Mouse (Mus musculus): ENCODE results near the gene Atg9b.
A peak's percentile ranks its signal among the peaks of the same experiment; 100 is the strongest.

The Atg9b gene

DNA sequence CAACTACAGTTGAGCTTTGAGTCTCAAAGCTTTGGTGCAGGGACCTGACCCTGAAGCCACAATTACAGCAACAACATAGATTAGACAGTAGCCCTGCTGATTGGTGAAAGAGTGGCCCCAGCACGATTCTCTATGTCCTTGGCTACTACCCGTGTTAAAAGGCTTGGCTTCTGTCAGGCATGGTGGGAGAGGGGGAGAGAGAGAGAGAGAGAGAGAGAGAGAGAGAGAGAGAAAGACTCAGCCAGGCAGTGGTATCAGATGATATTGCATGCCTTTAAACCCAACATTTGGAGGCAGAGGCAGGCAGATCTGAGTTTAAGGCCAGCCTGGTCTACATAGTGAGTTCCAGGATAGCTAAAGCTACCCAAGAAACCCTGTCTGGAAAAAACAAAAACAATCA, 10.0 kb downstream of the Atg9b start:
- no peak for DNase-seq (ENCODE audit: low spot score in 2 of 2)

DNA sequence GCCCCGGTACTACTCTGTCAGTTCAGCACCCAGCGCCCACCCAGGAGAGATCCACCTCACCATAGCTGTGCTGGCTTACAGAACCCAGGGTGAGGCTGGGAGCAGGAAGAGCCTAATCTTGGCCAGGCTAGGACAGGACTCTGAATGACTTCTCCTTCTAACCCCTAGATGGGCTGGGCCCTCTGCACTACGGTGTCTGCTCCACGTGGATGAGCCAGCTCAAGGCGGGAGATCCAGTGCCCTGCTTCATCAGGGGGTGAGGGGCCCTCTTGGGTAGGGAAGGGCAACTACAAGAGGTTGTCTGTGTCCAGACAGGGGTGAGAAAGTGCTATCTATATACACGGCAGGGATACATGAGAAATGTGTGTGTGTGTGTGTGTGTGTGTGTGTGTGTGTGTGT, 10.5 kb downstream of the Atg9b start:
- no peak for DNase-seq (ENCODE audit: low spot score in 2 of 2)

DNA sequence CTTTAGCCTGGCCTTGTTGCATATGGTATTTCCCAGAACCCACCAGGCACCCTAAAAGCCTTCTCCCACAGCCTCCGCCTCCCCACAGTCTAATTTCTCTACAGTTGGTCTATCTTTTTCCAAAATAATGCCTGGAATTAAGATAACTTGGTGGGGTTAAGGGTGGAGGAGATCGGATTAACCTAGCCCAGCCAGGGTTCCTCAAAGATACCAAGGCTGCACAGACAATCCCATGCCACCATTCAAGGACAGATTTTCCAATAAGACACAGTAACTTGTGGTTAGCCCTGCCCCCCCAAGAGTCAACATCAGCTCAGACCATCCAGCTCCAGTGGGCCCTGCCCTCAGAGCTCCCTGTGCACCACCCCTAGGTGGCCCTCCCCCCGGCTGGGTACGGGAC, 11.4 kb downstream of the Atg9b start:
- no peak for DNase-seq (ENCODE audit: low spot score in 2 of 2)

DNA sequence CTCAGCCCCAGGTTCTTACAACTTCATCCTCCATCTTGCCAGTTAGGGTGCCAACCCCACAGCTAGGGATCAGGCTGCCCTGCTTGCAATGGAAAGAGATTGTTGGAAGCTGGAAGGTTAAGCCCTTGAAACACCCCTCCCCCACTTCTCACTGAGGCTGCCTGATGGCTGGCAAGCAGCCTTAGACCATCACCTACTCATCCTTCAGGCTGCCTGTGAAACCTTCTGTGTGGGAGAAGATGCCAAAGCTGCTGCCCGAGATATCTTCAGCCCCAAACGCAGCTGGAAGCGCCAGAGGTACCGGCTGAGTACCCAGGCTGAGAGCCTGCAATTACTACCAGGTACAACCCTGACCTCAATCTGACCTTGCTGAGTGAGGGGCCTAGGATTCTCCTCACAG, 12.4 kb downstream of the Atg9b start:
- DNase-seq (ENCODE audit: low spot score in 2 of 2) = no peak

DNA sequence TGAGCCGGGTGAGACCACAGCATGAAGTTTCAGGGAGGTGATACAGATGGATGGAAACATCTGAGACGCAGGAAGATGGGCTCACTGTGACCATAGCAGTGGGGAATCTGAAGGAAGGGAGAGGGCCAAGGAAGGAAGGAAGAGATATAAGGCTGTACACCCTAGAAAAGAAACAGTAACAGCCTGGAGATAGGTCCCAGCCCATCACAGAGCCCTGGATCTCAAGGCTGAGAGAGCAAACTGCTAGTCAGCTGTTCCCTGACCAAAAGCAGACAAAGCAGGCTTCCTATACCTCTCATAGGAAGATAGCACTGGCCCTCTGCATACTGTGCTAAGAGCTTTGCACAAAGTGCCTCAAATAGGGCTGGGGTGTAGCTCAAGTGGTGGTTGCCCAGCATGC, 13.2 kb downstream of the Atg9b start:
- no peak for DNase-seq (ENCODE audit: low spot score in 2 of 2)

DNA sequence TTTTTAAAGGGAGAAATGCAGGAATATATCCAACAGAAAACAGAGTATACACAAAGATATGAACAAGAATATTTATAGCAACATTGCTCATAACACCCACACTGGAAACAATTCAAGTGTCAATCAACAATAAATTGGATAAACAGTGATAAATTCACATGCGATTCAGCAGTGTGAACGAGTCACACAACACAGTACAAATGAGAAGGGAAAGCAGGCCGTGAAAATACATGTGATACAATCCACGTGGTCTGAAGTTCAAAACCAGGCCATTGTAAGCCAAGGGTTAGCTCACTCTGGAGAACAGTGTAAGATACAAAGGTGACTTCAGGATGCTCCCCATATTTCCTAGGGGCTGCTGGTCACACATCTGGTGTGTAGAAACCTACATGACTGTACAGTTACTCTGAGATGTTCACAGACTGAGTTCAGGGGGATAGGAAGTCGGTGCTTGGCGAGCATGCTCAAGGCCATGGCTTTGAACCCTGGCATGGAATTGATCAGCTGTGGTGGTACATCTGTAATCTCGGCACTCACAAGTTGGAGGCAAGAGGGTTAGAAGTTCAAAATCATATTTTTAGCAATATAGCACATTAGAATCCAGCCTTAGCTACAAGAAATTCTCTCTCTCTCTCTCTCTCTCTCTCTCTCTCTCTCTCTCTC, 17.1 kb downstream of the Atg9b start:
- no peak for DNase-seq (ENCODE audit: low spot score in 2 of 2)

DNA sequence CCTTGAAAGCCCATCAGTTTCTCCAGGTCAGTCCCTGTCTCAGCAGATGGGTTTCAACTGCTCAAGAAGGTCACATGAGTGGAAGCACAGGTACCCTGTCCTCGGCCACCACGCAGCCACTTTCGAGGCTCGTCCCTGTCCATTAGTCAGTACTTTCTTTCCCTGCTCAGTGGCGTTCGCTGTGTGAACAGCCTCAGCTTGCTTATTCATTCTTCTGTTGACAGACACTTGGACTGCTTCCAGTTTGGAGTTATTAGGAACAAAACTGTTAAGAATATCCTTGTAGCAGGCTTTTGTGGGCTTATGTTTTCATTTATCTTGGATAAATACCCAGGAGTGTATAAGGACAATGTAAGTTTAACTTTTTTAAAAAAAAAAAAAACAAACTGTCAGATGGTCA, 17.7 kb downstream of the Atg9b start:
- no peak for DNase-seq (ENCODE audit: low spot score in 2 of 2)

DNA sequence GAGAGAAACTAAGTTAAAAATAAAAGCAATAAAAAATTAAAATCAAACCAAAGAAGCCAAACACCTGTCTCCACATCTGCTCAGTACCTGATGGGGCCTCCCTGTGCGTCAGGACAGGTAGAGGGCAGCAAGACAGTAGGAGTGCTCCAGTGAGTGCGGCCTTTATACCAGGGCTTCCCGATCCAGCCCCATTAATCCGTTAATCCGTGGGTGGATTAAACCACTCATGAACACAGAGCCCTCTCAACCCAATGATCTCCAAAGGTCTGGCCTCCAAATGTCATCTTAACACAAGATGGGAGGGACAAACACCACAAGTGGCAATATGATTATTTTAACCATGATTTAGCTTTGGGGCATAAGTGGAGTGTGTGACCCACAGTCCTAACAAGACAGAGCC, 18.1 kb downstream of the Atg9b start:
- no peak for DNase-seq (ENCODE audit: low spot score in 2 of 2)

DNA sequence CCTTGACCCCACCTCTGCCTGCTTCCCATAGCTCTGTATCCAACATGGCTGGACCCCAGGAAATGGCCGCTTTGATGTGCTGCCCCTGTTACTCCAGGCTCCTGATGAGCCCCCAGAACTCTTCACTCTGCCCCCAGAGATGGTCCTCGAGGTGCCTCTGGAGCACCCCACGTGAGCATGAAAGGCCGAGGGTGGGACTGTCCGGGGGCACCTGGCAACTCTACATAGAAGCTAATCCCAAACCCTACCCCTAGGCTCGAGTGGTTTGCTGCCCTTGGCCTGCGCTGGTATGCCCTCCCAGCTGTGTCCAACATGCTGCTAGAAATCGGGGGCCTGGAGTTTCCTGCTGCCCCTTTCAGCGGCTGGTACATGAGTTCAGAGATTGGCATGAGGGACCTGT, 22.2 kb downstream of the Atg9b start:
- no peak for DNase-seq (ENCODE audit: low spot score in 2 of 2)

DNA sequence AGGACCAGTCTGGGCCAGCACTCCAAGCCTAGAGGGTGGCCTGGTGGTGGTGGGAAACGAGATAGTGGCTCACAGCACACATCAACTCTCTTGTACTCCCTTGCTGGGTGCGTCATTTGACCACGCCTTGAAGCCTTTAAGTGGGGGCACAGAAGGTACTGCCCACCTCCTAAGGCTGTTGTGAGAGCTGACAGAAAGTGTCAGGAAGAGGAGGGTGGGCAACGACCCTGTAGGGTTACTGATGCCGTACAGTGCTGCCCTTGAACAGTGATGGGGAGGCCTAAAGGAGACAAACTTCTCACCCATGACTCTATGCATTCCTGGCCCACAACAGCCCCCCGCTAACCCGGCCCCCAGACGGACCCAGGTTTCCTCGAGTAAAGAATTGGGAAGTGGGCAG, 25.5 kb downstream of the Atg9b start:
- DNase-seq (ENCODE audit: low spot score in 2 of 2) = no peak

DNA sequence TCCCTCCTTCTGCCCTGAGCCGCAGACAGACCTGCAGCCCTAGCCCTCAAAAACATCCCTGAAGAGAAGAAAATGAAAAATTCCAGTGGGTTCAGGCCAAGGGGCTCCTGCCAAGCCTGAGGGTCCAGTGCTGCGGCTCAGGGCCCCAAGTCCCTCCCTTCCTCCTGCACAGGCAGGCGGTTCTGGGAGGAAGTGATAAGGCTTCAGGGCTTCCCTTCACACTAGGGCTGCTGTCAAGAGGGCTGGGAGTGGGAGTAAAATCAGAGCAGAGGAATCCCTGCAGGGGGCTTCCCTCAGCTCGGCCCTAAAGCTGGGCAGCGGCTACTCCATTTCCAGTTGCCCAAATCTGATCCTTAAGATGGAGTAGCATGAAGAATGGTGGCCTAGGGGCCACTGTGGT, 26.4 kb downstream of the Atg9b start:
- DNase-seq (ENCODE audit: low spot score in 2 of 2) = no peak

DNA sequence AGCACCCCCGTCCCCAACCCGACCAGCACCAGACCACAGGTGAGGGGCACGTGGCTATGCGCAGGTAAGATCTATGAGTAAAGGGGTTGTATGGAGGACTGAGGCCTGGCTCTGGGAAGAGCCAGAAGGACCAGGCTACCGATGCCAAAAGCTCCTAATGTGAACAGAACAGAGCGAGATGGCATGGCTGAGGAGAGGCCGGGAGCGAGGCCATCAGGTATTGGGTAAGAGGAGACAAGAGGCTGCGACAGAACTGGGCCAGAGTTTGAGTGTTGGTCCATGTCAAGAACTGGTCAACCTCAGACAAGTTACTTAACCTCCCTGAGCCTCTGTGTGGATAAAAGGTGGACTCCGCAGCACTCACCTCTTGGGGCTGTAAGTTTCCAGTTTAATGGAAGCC, 27.0 kb downstream of the Atg9b start:
- DNase-seq (ENCODE audit: low spot score in 2 of 2) = no peak

DNA sequence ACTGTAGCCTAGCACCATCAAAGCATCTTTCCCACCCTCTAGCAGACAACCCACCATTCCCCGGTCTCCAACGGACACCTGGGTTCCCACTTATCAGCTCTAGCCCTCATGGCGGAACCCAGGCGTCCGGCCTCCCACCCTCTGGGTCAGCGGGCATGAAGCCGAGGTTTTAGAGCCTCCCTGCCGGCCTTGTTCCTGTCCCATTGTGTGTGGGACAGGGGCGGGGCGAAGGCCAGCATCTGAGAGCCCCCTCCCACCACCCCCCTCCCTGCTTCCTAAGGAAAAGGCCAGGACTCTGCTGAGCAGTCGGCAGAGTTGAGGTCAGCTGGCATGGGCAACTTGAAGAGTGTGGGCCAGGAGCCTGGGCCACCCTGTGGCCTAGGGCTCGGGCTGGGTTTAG, 27.4 kb downstream of the Atg9b start, which contains the start of gene Nos3:
Nos3 (plus strand) TSS at position 303 of the 400 bp plus-strand sequence.
- DNase-seq (ENCODE audit: low spot score in 2 of 2) = no peak

DNA sequence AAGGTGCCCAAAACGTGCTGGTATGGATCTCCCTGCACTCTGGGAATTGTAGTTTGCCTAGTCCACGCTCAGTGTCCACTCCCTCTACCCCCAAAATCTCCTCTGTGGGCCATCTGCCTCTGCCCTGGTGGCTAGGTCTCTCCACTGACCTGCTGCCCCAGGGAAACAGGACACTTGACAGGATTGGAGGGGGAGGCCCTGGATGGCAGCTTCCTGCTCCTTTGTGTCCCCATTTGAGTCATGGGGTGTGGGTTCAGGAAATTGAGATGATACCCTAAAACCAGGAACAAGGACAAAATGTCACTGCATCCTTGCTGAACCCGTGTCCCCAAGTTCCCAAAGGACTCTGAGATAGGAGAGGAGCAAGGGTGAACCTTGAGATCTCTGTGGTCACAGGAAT, 27.9 kb downstream of the Atg9b start:
- no peak for DNase-seq (ENCODE audit: low spot score in 2 of 2)

DNA sequence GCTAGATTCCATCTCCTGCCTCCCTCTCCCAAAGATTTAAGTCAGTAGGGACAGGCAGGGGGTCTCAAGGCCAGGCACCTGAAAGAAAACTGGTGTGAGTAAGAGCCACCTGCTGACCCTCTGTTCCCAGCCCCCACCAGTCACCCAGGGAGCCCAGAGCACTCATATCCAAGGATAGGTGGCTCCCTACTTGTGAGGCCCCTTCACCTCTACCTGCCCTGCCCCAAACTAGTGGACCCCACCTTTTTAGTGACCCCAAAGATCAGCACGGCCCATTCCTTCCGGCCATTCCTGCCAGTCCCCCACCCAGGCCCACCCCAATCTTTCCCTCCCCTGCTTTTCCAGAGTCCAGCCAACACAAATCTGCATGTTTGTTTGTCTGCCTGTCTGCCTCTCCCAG, 28.5 kb downstream of the Atg9b start:
- DNase-seq (ENCODE audit: low spot score in 2 of 2) = no peak

DNA sequence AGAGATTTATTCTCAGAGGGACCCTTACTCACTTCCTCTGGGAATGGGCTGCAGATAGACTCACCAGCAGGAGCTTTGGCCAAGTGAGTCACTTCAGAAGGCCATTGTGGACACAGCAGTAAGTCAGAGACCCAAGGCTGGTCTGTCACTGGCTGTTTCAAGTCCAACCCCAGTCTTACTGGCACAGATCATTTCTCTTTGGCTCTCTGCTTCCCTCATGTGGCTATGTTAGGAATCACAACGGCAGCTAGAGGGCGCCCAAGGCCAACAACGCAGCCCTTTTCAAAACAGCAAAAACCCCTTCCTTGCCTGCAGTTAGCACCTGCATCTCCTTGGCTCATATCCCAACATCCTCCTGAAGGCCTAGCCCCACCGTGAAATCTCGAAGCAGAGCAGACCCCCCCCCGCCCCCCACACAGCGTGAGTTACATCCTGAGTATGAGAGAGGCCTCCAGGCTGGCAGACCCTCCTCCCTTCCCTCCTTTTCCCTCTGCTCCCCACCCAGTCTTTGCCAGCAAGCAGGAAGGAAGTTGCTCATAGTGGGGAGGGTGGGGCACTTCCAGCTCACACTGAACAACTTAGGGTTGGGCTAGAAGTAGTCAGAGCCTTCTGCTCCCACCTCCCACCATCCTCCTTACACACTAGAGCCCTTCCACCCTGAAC, 31.0 kb downstream of the Atg9b start:
- DNase-seq (ENCODE audit: low spot score in 2 of 2) = peak in 1 of 2 experiments; percentile 83

DNA sequence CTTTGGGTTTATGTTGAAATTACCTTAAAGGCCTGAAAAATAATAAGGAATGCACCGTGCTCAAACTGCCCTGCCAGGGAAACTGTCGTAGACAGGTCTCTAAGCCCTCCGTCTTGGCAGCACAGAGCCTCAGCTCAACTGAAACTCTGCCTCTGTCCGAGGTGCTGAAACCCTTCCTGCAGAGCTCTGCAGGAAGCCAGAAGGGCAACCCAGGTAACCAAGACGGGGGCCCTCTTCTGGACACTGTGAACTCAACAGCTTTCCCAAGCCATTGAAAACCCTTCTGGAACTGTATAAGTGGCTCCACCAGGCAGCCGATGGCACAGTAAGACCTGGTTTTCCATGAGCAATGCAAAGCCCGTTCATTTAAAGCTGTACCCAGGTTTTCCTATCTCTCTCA, 34.5 kb downstream of the Atg9b start:
- no peak for DNase-seq (ENCODE audit: low spot score in 2 of 2)

DNA sequence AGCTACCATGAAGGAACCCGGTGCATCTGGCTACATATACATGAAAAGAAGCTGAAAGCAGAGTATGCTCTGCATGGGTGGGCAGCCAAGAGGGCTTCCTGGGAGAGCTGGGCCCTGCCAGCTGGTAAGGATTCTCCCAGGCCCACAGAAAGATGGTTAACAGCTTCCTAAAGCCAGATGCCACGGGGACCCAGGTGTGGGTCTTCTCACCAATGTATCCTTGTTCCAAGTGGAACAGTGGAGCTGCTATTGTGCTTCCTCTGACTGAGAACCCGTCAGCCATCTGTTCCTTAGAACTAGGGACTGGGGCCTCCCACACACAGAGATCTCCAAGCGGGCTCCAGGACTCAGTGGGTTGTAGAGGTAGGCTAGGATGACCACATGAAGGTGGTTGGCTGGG, 35.2 kb downstream of the Atg9b start:
- DNase-seq (ENCODE audit: low spot score in 2 of 2) = no peak

DNA sequence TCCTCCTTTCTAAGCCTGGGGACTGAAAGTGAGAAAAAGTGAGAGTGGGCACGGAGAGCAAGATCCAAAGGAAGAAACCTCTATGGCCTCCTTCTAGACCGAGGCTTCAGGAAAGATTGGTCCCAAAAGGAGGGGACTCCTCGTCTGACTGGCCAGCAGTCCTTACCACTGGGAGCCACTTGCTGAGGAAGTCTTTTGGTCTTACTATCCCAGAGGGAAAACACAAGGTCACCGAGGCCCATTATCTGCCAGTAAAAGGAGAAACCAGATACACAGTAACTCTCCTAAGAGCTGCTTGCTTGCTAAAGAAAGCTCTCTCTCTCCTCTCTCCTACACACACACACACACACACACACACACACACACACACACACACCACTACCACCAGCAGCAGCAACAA, 38.6 kb downstream of the Atg9b start:
- DNase-seq (ENCODE audit: low spot score in 2 of 2) = no peak

DNA sequence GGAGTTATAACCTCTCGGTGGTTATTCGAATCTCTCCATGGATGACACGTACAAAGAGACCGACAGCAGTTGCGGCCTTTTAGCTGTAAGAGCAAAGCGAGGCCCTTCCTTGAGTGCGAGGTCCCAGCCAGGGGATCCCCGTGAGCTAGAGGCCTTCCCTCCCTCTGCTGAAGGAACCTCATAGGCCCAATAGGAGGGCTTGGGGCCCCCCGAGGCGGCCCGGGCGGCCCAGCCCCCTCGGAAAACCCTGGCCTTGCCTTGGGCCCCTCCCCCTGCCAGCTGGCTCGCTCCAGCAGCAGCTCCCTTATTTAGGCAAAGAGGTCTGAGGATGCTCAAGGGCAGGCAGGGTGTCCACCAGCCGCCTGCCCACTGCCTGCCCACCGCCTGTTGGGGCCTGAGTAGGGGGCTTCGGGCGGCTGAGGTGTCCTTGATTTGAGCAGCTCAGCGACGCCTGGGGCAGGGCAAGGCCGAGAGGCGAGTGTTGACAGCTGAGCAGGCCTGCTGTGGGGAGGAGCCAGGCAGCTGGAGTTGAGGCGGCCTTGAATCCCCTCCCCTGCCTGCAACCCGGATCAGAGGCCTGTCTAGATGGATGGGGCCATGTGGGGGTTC, 39.6 kb downstream of the Atg9b start:
- no peak for DNase-seq (ENCODE audit: low spot score in 2 of 2)

DNA sequence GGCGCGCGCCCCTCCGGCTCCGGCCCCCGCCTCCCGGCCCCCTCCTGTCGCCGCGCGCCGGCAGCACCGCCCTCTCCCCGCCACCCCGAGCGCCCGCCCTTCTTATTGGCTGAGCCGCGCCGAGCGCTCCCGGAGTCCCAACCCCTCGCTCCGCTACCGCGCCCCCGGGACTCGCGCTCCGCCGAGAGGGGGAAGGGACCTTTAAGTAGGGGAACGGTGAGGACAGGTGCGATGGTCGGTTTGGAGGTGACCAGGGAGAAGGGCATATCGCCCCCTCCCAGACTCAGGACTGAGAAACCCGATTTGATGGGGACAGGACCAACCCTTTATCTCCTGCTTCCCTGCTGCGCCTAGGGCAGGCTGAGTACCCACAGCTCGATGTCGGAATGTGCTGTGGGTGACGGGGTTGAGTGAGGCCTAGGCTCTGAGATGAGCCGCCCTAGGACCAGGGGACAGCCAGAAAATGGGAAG, 40.2 kb downstream of the Atg9b start:
- peak; percentile 77 to 89 for DNase-seq (ENCODE audit: low spot score in 2 of 2)

DNA sequence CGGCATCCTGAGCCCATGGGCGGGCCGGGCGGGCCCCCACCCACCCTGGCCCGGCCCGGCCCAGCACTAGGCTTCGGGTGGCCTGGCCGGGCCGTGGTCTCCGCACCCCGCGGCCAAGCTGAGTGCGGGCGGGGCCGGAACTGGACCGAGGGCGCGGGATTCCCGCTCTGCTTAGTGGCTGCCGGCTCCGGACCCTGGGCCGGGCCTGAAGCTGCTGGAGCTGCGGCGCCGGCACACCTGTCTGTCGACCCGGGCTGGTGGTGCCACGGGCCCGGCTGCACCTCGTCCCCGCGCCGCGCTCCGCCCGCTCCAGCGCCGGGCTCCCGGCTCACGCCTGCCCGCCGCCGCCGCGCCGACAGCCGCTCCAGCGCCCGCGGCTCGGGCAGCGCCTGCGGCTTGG, 40.7 kb downstream of the Atg9b start, which contains the start of gene Kcnh2:
Kcnh2 (minus strand) TSS at position 327 of the 400 bp plus-strand sequence.
- DNase-seq (ENCODE audit: low spot score in 2 of 2) = no peak

Measured in frontal cortex, postnatal 10 days (tissue).